Mouse (Mus musculus): ENCODE results near the gene Prkce. TPM values are rescaled to one million over a fixed set of nuclear protein-coding genes. Genes with fewer than 3 reads are reported as not detected.

Prkce gene
- total and polyA plus RNA-seq, 2 experiments from 2014 or later: 50.8 to 55.8 TPM

GRCm38 (mm10) chr17:86175516-86175915 lies 7.9 kb downstream of the Prkce start:
- no peaks in the 10 kb centered on the region for H3K9me3 ChIP-seq (ENCODE audit: low read length)
- H3K4me1 ChIP-seq (ENCODE audit: insufficient read depth, low read length): peaks cover 8% of the 10 kb centered on the region
- no peak overlapping the region for H3K4me2 ChIP-seq (ENCODE audit: low read depth, low read length)
- H3K27ac ChIP-seq: no peak overlapping the region
- WGBS: 77% methylated on average over 9 of the region's 9 CpGs
- ATAC-seq: no peak
- H3K27me3 ChIP-seq (ENCODE audit: insufficient read depth, low read length): no peaks in the 10 kb centered on the region
- DNase-seq (ENCODE audit: low spot score): no peak
- no peaks in the 10 kb centered on the region for H3K36me3 ChIP-seq (ENCODE audit: insufficient read depth, low read length)
- no peak overlapping the region for H3K9ac ChIP-seq (replicated peaks; ENCODE audit: low read length)
- H3K4me3 ChIP-seq (ENCODE audit: low read length): no peak overlapping the region
- no peak for TF ChIP-seq CTCF (IDR thresholded peaks at IDR 0.05; ENCODE audit: low read depth)

GRCm38 (mm10) chr17:86176722-86177121 lies 9.1 kb downstream of the Prkce start:
- H3K4me2 ChIP-seq (ENCODE audit: low read depth, low read length): no peak overlapping the region

GRCm38 (mm10) chr17:86183788-86184187 lies 16.2 kb downstream of the Prkce start:
- Histone ChIP-seq H3K4me2 (ENCODE audit: low read depth, low read length) (no peak overlapping the region), H3K36me3 (ENCODE audit: insufficient read depth, low read length) (no peaks in the 10 kb centered on the region), H3K9me3 (ENCODE audit: low read length) (no peaks in the 10 kb centered on the region), H3K4me1 (ENCODE audit: insufficient read depth, low read length) (0 out of 2 replicates have a peak, but pooled peaks cover 4% of the 10 kb centered on the region), H3K9ac (replicated peaks; ENCODE audit: low read length) (no peak overlapping the region), H3K27ac (no peak overlapping the region), H3K4me3 (ENCODE audit: low read length) (no peak overlapping the region), H3K27me3 (ENCODE audit: insufficient read depth, low read length) (no peaks in the 10 kb centered on the region)
- WGBS: 20% methylated on average over 2 of the region's 2 CpGs
- TF ChIP-seq CTCF (IDR thresholded peaks at IDR 0.05; ENCODE audit: low read depth): no peak
- ATAC-seq (no peak), DNase-seq (ENCODE audit: low spot score) (no peak)

More at GRCm38 (mm10) chr17:86176722-86177121, 9.1 kb downstream of the Prkce start:
- TF ChIP-seq CTCF (IDR thresholded peaks at IDR 0.05; ENCODE audit: low read depth): no peak
- Histone ChIP-seq H3K9ac (replicated peaks; ENCODE audit: low read length) (no peak overlapping the region), H3K27me3 (ENCODE audit: insufficient read depth, low read length) (no peaks in the 10 kb centered on the region), H3K36me3 (ENCODE audit: insufficient read depth, low read length) (no peaks in the 10 kb centered on the region), H3K4me3 (ENCODE audit: low read length) (no peak overlapping the region), H3K9me3 (ENCODE audit: low read length) (no peaks in the 10 kb centered on the region), H3K4me1 (ENCODE audit: insufficient read depth, low read length) (no peaks in the 10 kb centered on the region), H3K27ac (no peak overlapping the region)
- no peak for DNase-seq (ENCODE audit: low spot score)
- 65% methylated on average over 7 of the region's 7 CpGs for WGBS
- ATAC-seq: no peak

GRCm38 (mm10) chr17:86184552-86185209 lies 17.1 kb downstream of the Prkce start:
- Histone ChIP-seq H3K36me3 (ENCODE audit: insufficient read depth, low read length) (no peaks in the 10 kb centered on the region), H3K9ac (replicated peaks; ENCODE audit: low read length) (no peak overlapping the region), H3K4me1 (ENCODE audit: insufficient read depth, low read length) (0 out of 2 replicates have a peak, but pooled peaks cover 4% of the 10 kb centered on the region), H3K4me3 (ENCODE audit: low read length) (no peak overlapping the region), H3K4me2 (ENCODE audit: low read depth, low read length) (no peak overlapping the region), H3K27ac (no peak overlapping the region), H3K27me3 (ENCODE audit: insufficient read depth, low read length) (no peaks in the 10 kb centered on the region), H3K9me3 (ENCODE audit: low read length) (no peaks in the 10 kb centered on the region)
- no peak for ATAC-seq
- DNase-seq (ENCODE audit: low spot score): no peak
- WGBS: 58% methylated on average over 9 of the region's 9 CpGs
- no peak for TF ChIP-seq CTCF (IDR thresholded peaks at IDR 0.05; ENCODE audit: low read depth)

GRCm38 (mm10) chr17:86185584-86185983 lies 18.0 kb downstream of the Prkce start:
- ATAC-seq (no peak), DNase-seq (ENCODE audit: low spot score) (no peak)
- H3K27me3 ChIP-seq (ENCODE audit: insufficient read depth, low read length): no peaks in the 10 kb centered on the region
- H3K36me3 ChIP-seq (ENCODE audit: insufficient read depth, low read length): no peaks in the 10 kb centered on the region
- 0 out of 2 replicates have a peak, but pooled peaks cover 4% of the 10 kb centered on the region for H3K4me1 ChIP-seq (ENCODE audit: insufficient read depth, low read length)
- no peak for TF ChIP-seq CTCF (IDR thresholded peaks at IDR 0.05; ENCODE audit: low read depth)
- no peak overlapping the region for H3K27ac ChIP-seq
- H3K4me2 ChIP-seq (ENCODE audit: low read depth, low read length): no peak overlapping the region
- WGBS: 51% methylated on average over 7 of the region's 7 CpGs
- no peak overlapping the region for H3K9ac ChIP-seq (replicated peaks; ENCODE audit: low read length)
- H3K9me3 ChIP-seq (ENCODE audit: low read length): no peaks in the 10 kb centered on the region
- no peak overlapping the region for H3K4me3 ChIP-seq (ENCODE audit: low read length)

GRCm38 (mm10) chr17:86187777-86188176 lies 20.2 kb downstream of the Prkce start:
- Histone ChIP-seq H3K4me2 (ENCODE audit: low read depth, low read length) (no peak overlapping the region), H3K9me3 (ENCODE audit: low read length) (no peaks in the 10 kb centered on the region), H3K4me3 (ENCODE audit: low read length) (no peak overlapping the region), H3K4me1 (ENCODE audit: insufficient read depth, low read length) (0 out of 2 replicates have a peak, but pooled peaks cover 4% of the 10 kb centered on the region), H3K36me3 (ENCODE audit: insufficient read depth, low read length) (no peaks in the 10 kb centered on the region), H3K27ac (no peak overlapping the region), H3K27me3 (ENCODE audit: insufficient read depth, low read length) (no peaks in the 10 kb centered on the region), H3K9ac (replicated peaks; ENCODE audit: low read length) (no peak overlapping the region)
- 89% methylated on average over 1 of the region's 1 CpGs for WGBS
- DNase-seq (ENCODE audit: low spot score) (no peak), ATAC-seq (no peak)
- TF ChIP-seq CTCF (IDR thresholded peaks at IDR 0.05; ENCODE audit: low read depth): no peak

GRCm38 (mm10) chr17:86193979-86194378 lies 26.4 kb downstream of the Prkce start:
- Histone ChIP-seq H3K4me1 (ENCODE audit: insufficient read depth, low read length) (no peaks in the 10 kb centered on the region), H3K9me3 (ENCODE audit: low read length) (no peaks in the 10 kb centered on the region), H3K27ac (no peak overlapping the region), H3K9ac (replicated peaks; ENCODE audit: low read length) (no peak overlapping the region), H3K4me2 (ENCODE audit: low read depth, low read length) (no peak overlapping the region), H3K36me3 (ENCODE audit: insufficient read depth, low read length) (no peaks in the 10 kb centered on the region), H3K27me3 (ENCODE audit: insufficient read depth, low read length) (no peaks in the 10 kb centered on the region), H3K4me3 (ENCODE audit: low read length) (no peak overlapping the region)
- ATAC-seq (no peak), DNase-seq (ENCODE audit: low spot score) (no peak)
- TF ChIP-seq CTCF (IDR thresholded peaks at IDR 0.05; ENCODE audit: low read depth): no peak
- WGBS: 88% methylated on average over 6 of the region's 6 CpGs
